Mouse (Mus musculus) midbrain, postnatal 0 days (tissue): ENCODE data around the gene Prkcd. TPM values are rescaled to one million over a fixed set of nuclear protein-coding genes. Genes with fewer than 3 reads are reported as not detected.

Experiments
- ATAC-seq: fragments of 200-750 bp; cut with Nextera tagmentation; 2 replicates; pipeline ENCODE4 v1.8.0; 2017; ENCODE audit warnings: moderate number of reproducible peaks, mild to moderate bottlenecking, moderate TSS enrichment, moderate library complexity; ENCODE audit not compliant: low FRiP score
- DNase-seq: peaks from one replicate; pipeline ENCODE4 v3.0.0-alpha.2; 2015; ENCODE audit warnings: low spot score
- H3K27ac ChIP-seq: fragments of 300-500 bp; sonication (generic); 2 replicates; pipeline ENCODE4 v1.5.1; 2014; ENCODE audit warnings: low read depth, mild to moderate bottlenecking, low read length, mixed read lengths
- H3K27me3 ChIP-seq: fragments of 300-500 bp; sonication (generic); 2 replicates; pipeline ENCODE4 v1.6.1; 2014; ENCODE audit warnings: low read length, control low read depth, mixed read lengths; ENCODE audit not compliant: insufficient read depth
- H3K36me3 ChIP-seq: fragments of 300-500 bp; sonication (generic); 2 replicates; pipeline ENCODE4 v1.6.1; 2014; ENCODE audit warnings: low read length, control low read depth, mixed read lengths; ENCODE audit not compliant: insufficient read depth
- H3K4me1 ChIP-seq: fragments of 300-500 bp; sonication (generic); 2 replicates; pipeline ENCODE4 v1.6.1; 2014; ENCODE audit warnings: mild to moderate bottlenecking, control low read depth, antibody characterized with exemption, low read length, mixed read lengths; ENCODE audit not compliant: insufficient read depth
- H3K4me2 ChIP-seq: fragments of 300-500 bp; sonication (generic); 2 replicates; pipeline ENCODE4 v1.6.1; 2014; ENCODE audit warnings: low read depth, mild to moderate bottlenecking, low read length, mixed read lengths; ENCODE audit not compliant: poor library complexity, severe bottlenecking
- H3K4me3 ChIP-seq: fragments of 300-500 bp; sonication (generic); 2 replicates; pipeline ENCODE4 v1.5.1; 2014; ENCODE audit warnings: low read depth, mild to moderate bottlenecking, low read length, moderate library complexity
- H3K9ac ChIP-seq: fragments of 300-500 bp; sonication (generic); replicated peaks from 2 replicates; pipeline ENCODE4 v1.6.1; 2014; ENCODE audit warnings: mild to moderate bottlenecking, low read length, moderate library complexity, mixed read lengths; ENCODE audit not compliant: poor library complexity, severe bottlenecking
- H3K9me3 ChIP-seq: fragments of 300-500 bp; sonication (generic); 2 replicates; pipeline ENCODE4 v1.6.1; 2016; ENCODE audit warnings: low read length, control low read depth
- CTCF ChIP-seq: IDR thresholded peaks from 2 replicates; pipeline ENCODE4 v1.5.1; 2016; ENCODE audit warnings: antibody characterized with exemption, mild to moderate bottlenecking
- WGBS: fragments of 180-500 bp; shearing (Covaris S2); extraction: QIAGEN DNeasy Blood & Tissue Kit; methylation state at CpG from one replicate; pipeline ENCODE4 v1.1.7; 2014; 5-methylcytosine and 5-hydroxymethylcytosine counted together
- polyA plus RNA-seq: library from polyadenylated mRNA; unstranded; fragments of >200 nt; fragmentation: Nextera tagmentation; extraction: Ambion mirVana; gene quantifications from 2 replicates; pipeline ENCODE4 v1.2.1, GENCODE M21; 2015
- total RNA-seq: library from RNA; depleted of rRNA; stranded (reverse); fragments of >200 nt; gene quantifications from 2 replicates; pipeline ENCODE4 v1.2.3, GENCODE M21; 2014

Prkcd gene
- total and polyA plus RNA-seq, 2 experiments from 2014 or later, result 13.2 to 19.1 TPM

DNA sequence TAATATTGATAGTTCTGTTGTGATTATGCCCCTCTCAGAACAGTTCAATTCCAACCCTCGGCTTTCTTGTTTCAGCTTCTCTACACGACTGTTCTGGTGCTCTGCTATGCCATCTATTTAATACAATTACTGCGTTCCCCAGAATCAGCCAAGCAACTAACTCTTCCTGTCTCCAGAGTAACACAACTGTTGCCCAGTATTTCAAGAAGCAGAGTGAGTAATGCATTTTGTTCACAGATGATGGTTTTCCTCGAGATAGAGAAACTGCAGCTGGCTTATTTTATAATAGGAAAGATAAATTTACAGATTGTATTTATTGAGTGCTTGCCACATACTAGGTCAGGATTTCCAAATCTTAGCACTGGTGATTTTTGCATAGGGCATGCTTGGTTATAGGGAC lies 40.6 kb upstream of the Prkcd start:
- DNase-seq, result no peak
- WGBS, result 83% methylated on average over 4 of the region's 4 CpGs
- Histone ChIP-seq H3K9ac (no peak overlapping the region), H3K36me3 (peaks cover 34% of the 10 kb centered on the region; the same call in 1 of the 2 replicates), H3K4me1 (no peaks in the 10 kb centered on the region), H3K27ac (no peak overlapping the region), H3K27me3 (no peaks in the 10 kb centered on the region), H3K4me2 (no peak overlapping the region), H3K4me3 (no peak overlapping the region), H3K9me3 (no peaks in the 10 kb centered on the region)
- no peak for ATAC-seq
- TF ChIP-seq CTCF, result no peak

DNA sequence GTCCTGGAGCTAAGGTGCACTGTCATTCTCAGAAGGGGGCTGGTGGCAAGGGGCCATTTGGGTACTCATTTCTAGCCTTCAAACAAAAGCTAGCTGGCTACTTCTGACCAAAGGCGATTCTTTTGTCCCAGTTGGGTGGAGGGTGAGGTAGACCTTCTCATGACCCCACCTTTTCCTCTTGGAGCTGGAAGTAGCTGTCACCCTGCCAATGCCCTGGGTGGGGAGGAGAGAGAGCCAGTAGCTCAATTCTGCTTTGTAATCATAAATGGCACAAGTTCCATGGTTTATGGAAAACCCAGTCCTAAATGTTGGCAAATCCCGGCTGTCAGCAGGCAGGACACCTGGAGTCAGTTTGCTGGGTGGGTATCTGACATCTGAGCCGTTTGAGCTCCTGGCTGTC lies 40.1 kb upstream of the Prkcd start:
- no peak overlapping the region for H3K4me2 ChIP-seq
- H3K9ac ChIP-seq, result no peak overlapping the region
- no peaks in the 10 kb centered on the region for H3K27me3 ChIP-seq
- TF ChIP-seq CTCF, result no peak
- H3K36me3 ChIP-seq, result peaks cover 35% of the 10 kb centered on the region; the same call in 1 of the 2 replicates
- 86% methylated on average over 3 of the region's 3 CpGs for WGBS
- no peak for ATAC-seq
- no peak for DNase-seq
- H3K9me3 ChIP-seq, result no peaks in the 10 kb centered on the region
- H3K4me3 ChIP-seq, result no peak overlapping the region
- no peak overlapping the region for H3K27ac ChIP-seq
- H3K4me1 ChIP-seq, result no peaks in the 10 kb centered on the region

DNA sequence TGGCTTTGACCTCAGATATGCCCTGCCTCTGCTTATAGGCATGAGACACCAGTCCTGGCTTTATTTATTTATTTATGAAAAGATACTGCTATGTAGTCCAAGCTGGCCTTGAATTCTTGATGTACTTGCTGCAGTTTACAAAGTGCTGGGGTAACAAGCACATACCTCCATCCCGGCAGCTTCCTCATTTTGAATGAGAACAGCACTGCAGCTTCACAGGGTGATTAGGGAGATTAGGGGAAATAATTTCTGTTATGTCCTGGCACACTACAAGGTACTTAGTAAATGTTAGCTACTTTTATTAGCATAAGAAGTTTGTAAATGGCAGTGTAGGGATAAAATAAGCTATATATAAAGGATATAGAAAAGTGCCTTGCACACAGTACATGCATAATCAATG lies 29.5 kb upstream of the Prkcd start:
- Histone ChIP-seq H3K9ac (no peak overlapping the region), H3K4me2 (no peak overlapping the region), H3K27me3 (no peaks in the 10 kb centered on the region), H3K27ac (no peak overlapping the region), H3K4me1 (no peaks in the 10 kb centered on the region), H3K36me3 (peaks cover 8% of the 10 kb centered on the region), H3K4me3 (no peak overlapping the region), H3K9me3 (no peaks in the 10 kb centered on the region)
- no peak for DNase-seq
- ATAC-seq, result no peak
- WGBS, result 82% methylated on average over 1 of the region's 1 CpGs
- TF ChIP-seq CTCF, result no peak

DNA sequence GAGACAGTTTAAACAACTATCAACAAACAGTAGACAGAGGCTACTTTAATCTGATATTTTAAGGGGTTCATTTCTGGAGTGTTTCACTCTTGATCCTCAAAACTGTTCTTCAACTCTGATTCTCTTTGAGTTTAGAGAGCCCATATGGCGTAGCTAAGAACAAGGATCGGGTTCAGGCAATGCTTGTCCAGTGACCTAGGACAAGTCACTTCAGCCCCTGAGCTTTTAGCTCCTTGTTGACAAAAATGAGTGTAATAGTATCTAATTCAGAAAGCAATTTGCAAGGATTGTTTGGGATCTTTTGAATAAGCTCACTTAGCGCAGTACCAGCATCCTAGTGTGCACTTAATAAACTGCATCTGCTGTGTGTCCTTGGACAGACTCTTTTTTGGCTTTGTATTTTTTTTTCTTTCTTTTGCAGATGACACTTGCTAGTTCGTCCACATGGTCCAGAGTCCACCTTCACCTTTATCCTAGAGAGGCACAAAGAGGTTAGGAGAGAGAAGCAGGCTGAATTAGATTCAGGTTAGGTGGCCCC lies 28.8 kb upstream of the Prkcd start:
- peak overlapping the region; percentile 91 for H3K27ac ChIP-seq
- no peaks in the 10 kb centered on the region for H3K4me1 ChIP-seq
- H3K9me3 ChIP-seq, result no peaks in the 10 kb centered on the region
- peak overlapping the region; percentile 97 for H3K9ac ChIP-seq
- TF ChIP-seq CTCF, result no peak
- 0 out of 2 replicates have a peak, but pooled peaks cover 2% of the 10 kb centered on the region for H3K36me3 ChIP-seq
- WGBS, result 46% methylated on average over 4 of the region's 4 CpGs
- H3K27me3 ChIP-seq, result no peaks in the 10 kb centered on the region
- peak overlapping the region; percentile 63 for H3K4me2 ChIP-seq
- ATAC-seq, result no peak
- no peak for DNase-seq
- H3K4me3 ChIP-seq, result peak overlapping the region; percentile 79

DNA sequence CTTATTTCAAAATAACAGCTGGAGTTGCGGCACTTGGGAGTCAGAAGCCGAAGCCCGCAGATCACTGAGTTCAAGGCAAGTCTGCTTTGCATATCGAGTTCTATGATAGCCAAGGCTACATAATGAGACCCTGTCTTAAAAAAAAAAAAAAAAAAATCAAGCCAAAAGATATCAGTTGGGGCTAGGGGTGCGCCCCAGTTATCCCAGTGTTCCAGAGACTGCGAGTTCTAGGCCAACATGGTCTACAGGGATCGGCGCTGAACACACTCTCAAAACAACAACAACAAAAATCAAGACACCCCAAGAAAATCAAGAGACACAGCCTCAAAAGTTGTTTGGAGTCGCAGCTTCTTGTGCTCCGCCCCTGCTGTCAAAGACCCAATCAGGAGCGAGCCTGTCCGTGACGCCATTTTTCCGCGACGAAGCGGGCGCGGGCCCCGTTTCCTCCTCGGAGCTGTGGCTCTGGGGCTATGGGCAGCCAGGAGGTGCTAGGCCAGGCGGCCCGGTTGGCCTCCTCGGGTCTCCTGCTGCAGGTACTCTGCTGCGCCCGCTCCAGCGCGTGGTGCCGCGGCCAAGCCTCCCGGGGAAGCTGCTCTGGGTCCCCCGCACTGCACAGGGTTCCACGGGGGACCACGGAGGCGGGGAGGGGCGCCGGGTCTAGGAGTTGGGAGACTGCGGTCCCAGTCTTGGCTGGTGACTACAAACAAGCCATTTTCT lies 28.1 kb upstream of the Prkcd start, which contains the start of gene Rft1:
Rft1 (plus strand) TSS at position 418 of the 717 bp plus-strand sequence.
- TF ChIP-seq CTCF, result peak; percentile 45
- Histone ChIP-seq H3K27ac (peak within 1 kb of the TSS; percentile 91), H3K9me3 (no peaks in the 10 kb centered on the region), H3K4me2 (peak within 1 kb of the TSS; percentile 63), H3K27me3 (no peaks in the 10 kb centered on the region), H3K36me3 (no peaks in the 10 kb centered on the region), H3K4me1 (no peaks in the 10 kb centered on the region), H3K4me3 (peak within 1 kb of the TSS; percentile 79), H3K9ac (peak within 1 kb of the TSS; percentile 97)
- 2% methylated on average over 38 of the region's 38 CpGs for WGBS
- DNase-seq (peak; percentile 96), ATAC-seq (peak; percentile 91)

DNA sequence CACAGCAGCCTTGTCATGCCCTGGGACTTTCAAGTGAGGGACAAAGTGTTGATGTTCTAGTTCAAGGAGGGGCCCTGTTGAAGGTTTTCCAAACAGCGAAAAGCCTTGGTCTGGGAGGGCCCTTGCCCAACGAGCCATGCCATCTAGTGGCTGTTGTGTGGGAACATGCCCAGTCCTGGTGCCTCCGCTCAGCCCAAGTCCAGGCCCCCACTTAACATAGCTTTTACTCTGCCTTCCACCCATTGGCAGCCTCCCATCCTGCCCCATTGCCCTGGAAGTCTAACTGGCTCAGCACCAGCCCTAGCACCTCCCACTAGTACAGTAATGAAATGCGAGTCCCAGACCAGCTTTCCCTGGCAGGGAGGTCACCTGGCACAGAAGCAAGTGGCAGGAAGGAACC lies 25.0 kb upstream of the Prkcd start:
- Histone ChIP-seq H3K4me2 (no peak overlapping the region), H3K4me3 (no peak overlapping the region), H3K36me3 (no peaks in the 10 kb centered on the region), H3K27ac (no peak overlapping the region), H3K4me1 (no peaks in the 10 kb centered on the region), H3K9ac (no peak overlapping the region), H3K9me3 (no peaks in the 10 kb centered on the region), H3K27me3 (no peaks in the 10 kb centered on the region)
- WGBS, result 27% methylated on average over 4 of the region's 4 CpGs
- DNase-seq (peak; percentile 84), ATAC-seq (peak; percentile 79; the same call in 1 of the 2 replicates)
- peak; percentile 62 for TF ChIP-seq CTCF
